ENCODE assay signal across 16 mouse cellular contexts in the genomic region with DNA sequence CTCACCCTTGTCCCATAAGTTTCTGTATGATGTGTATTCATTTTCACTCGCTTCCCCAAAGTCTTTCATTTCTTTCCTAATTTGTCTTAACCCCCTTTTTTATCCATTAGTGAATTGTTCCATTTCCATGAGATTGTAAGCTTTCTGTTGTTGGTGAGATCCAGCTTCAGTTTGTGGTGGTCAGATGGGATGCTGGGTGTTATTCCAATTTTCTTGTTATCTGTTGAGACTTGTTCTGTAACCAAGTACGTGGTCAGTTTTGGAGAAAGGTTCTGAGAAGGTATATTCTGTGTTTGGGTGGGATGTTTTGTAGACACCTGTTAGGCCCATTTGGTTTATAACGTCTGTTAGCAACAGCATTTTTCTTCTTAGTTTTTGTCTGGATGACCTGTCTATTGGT.
"Had no signal": no experiment of that assay in that cellular context is flagged by ENCODE, and none has a peak within 500 bp of the region (broad histone marks: within the 10 kb centered on the region; RNA-seq: fewer than 3 reads in every experiment).

No protein-coding gene starts in this region.

- H3K27ac ChIP-seq: neural tube, embryonic 13.5 days; neural tube, embryonic 15.5 days; stomach, embryonic 15.5 days; stomach, postnatal 0 days had no signal

- H3K4me3 ChIP-seq: neural tube, embryonic 13.5 days; neural tube, embryonic 15.5 days; stomach, embryonic 15.5 days had no signal

- H3K9ac ChIP-seq: neural tube, embryonic 13.5 days; neural tube, embryonic 15.5 days; stomach, embryonic 15.5 days had no signal

- H3K4me1 ChIP-seq: stomach, embryonic 15.5 days had no signal

- H3K4me2 ChIP-seq: neural tube, embryonic 13.5 days; neural tube, embryonic 15.5 days; stomach, embryonic 15.5 days had no signal

- H3K9me3 ChIP-seq: neural tube, embryonic 13.5 days; neural tube, embryonic 15.5 days; stomach, embryonic 15.5 days had no signal

- DNase-seq: retina, postnatal 1 day; right cerebral cortex, adult 18-20 months; right cerebral cortex, postnatal 14 days; right cerebral cortex, postnatal 25 days; right cerebral cortex, postnatal 4 days; spleen, adult 18-20 months; thymus, adult 18-20 months; thymus, adult 2 months; thymus, postnatal 14 days; thymus, postnatal 25 days; thymus, postnatal 36 days; thymus, postnatal 4 days had no signal

- H3K36me3 ChIP-seq: neural tube, embryonic 13.5 days; neural tube, embryonic 15.5 days; stomach, embryonic 15.5 days had no signal

- H3K27me3 ChIP-seq: neural tube, embryonic 13.5 days; neural tube, embryonic 15.5 days; stomach, embryonic 15.5 days had no signal
